Mouse (Mus musculus): ENCODE data around the gene Coq5.

Coq5 gene

DNA sequence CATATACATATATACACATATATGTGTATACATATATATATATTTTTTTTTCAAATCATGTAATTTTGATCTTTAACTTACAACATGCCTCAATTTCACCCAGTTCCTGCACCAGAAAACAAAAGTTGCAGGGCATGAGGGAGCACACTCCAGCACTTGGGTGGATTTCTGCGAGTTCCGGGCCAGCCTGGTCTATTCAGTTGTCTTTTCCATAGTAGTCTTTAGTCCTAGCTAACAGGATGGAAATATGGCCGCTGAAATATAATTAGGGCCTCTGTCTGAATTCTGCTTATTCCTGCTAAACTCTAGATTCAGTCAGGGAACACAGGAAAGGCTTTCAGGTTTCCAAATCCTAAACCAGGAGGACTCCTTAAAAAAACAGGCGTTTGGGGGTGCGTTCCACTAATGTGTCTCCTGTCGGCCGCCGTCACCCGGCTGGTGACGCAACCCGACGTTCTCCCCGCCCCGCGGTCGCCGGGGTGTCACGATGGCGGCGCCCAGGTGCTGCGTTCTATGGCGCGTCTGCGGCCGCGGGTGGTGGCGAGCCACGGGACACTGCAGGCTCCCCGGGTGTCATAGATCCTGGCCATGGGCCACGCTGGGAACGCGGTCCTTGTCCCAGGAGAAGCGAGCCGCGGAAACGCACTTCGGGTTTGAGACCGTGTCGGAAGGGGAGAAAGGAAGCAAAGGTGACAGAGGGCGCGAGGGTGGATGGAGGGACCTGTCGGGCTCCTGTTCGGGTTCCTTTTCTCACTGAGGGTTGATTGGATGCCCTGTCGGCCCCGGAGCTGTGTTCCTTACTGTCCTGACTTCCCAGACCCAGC is at the start of gene Coq5:
TSS of gene Coq5 (plus strand) at position 441 of the 824 bp plus-strand sequence.
- DNase-seq (ENCODE audit: low spot score in 2 of 2), result peak; percentile 87 to 90

GRCm38 (mm10) chr5:115230830-115231551 is 48.5 kb upstream of the Coq5 start:
- DNase-seq (ENCODE audit: low spot score in 2 of 2), result peak; percentile 81 to 88

DNA sequence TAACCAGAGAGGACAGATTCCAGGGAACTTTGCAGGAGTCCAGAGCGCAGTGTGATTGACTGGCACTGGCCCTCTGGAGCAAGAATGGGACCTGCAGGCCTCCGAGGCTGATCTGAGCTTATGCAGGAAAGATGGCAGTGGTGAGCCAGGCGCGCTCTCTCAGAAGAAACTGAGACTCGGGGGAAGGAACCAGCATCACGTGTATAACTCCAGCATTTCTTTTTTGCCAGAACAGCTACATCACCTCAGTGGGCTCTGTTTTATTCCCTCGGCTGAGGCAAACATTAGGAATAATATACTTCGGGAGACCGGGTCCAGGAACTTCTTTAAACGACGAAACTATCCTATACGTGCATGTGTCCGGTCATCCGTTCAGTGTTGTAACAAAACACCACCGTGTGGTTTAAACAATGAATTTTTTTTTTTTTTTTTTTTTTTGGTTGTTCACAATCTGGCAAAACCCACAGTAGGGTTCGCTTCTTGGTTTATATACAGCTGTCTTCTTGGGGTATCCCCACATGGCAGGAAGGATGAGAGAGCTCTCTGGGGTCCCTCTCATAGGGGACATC is 47.8 kb upstream of the Coq5 start:
- DNase-seq (ENCODE audit: low spot score in 2 of 2), result no peak

- DNase-seq (ENCODE audit: low spot score in 2 of 2), result peak in 1 of 2 experiments; percentile 36
Observed at GRCm38 (mm10) chr5:115232516-115232915, 47.0 kb upstream of the Coq5 start.

DNA sequence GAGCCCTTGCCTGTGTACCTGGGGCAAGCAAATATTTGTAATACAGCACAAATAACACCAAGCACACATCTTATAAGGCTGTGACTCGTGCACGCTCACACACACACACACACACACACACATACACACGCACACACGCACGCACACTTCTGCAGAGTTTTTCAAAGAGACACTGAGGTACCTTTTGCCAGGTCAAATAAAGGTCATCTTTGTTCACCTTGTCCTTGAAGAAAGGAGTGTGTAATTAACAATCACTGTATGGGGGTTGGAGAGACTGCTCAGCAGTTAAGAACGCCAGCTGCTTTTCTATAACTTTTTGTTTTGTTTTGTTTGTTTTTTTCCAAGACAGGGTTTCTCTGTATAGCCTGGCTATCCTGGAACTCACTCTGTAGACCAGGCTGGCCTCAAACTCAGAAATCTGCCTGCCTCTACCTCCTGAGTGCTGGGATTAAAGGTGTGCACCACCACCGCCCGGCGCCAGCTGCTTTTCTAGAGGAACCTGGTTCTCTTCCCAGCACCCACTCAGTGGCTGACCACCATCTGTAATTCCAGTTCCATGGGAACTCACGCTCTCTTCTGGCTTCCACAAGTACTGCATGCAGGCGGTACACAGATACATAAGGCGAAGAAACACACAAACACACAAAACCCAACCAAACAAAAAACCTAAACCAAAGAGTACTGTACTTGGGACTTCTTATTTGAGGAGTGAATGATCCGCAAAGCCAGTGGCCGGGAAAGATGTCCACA is 46.3 kb upstream of the Coq5 start:
- no peak for DNase-seq (ENCODE audit: low spot score in 2 of 2)

DNA sequence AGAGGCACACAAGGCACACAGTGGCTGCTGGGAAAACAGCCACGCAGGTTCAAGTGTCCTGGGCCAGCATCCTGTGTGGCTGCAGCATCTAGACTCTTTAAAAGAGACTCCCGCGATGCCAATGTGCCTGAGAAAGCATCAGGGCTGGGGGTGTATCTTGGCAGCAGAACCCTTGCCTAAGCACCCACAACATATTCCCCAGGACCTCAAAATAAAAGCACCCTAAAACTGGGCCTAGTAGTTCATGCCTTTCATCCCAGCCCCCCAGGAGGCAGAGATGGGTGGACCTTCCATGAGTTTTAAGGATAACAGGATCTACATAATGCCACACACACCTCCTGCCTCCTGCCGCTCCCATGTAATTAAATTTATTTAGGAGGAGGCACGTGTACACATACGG is 44.9 kb upstream of the Coq5 start:
- DNase-seq (ENCODE audit: low spot score in 2 of 2), result peak; percentile 48 to 62

DNA sequence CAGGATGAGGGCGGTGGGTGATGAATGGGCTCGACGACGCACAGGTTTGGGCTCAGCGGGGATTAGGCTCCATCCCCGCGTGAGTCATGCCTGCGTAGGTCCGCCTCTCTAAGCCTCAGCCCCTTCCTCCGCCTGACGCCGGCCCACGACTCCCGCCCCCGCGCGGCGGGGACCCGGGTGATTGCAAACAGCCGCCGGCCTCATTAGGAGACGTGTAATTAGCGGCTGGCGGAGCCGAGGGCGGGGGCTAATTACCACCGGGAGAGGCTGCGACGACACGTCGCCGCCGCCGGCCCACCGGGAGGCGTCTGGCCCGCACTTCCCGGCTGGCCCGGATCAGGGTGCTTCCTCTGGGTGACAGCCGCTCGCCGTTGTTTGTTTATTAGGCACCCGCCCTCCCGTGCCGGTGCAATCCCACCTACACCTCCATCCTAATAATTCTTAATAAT is 44.1 kb upstream of the Coq5 start:
- peak; percentile 71 to 77 for DNase-seq (ENCODE audit: low spot score in 2 of 2)

- DNase-seq (ENCODE audit: low spot score in 2 of 2), result peak; percentile 90 to 91
Observed at GRCm38 (mm10) chr5:115235786-115236263, 43.6 kb upstream of the Coq5 start, which contains the start of gene Pop5. Gene Pop5 (plus strand): TSS chr5:115235836.

- peak; percentile 91 to 93 for DNase-seq (ENCODE audit: low spot score in 2 of 2)
Observed at GRCm38 (mm10) chr5:115237803-115238728, 41.4 kb upstream of the Coq5 start.

DNA sequence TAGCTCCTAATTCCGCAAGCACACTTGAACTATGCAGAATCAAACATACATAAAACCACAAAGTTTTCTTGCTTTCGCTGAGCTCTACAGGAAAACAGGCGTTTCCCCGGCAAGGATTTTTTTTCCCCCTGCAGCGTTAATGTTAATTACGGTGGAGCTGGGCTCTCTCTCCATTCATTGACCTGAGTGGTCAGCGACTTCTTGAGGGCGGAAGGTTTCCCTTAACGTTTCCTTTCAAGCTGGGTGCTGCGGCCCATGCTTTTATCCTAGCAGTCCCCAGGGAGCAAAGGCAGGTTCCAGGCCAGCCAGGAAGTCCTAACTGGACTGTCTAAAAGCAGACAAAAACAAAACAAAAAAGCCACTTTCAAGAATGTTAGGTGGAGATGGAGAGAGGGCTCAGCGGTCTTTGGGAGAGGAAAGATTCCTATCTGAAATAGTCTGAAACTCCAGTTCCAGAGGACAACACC is 40.7 kb upstream of the Coq5 start:
- no peak for DNase-seq (ENCODE audit: low spot score in 2 of 2)

- peak in 1 of 2 experiments; percentile 39 for DNase-seq (ENCODE audit: low spot score in 2 of 2)
Observed at GRCm38 (mm10) chr5:115240191-115240590, 39.3 kb upstream of the Coq5 start.

DNA sequence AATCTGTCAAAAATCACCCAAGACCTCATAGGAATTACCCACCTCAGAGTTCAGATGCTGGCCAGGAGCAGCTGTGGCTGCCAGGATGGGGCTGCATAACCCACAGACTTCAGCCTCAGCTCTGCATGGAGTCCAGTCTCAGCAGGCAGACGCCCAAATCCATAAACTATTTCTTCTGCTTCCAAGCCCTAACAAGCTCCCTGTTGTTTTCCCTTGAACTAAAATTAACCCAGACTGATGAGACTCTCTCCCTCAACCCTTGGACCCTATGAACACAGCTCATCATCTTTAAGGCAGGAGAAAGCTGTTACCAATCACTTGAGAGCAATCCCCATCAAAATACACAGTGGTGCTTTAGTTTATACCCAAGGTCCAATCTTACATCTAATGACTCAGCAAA is 24.0 kb upstream of the Coq5 start:
- DNase-seq (ENCODE audit: low spot score in 2 of 2), result no peak

DNA sequence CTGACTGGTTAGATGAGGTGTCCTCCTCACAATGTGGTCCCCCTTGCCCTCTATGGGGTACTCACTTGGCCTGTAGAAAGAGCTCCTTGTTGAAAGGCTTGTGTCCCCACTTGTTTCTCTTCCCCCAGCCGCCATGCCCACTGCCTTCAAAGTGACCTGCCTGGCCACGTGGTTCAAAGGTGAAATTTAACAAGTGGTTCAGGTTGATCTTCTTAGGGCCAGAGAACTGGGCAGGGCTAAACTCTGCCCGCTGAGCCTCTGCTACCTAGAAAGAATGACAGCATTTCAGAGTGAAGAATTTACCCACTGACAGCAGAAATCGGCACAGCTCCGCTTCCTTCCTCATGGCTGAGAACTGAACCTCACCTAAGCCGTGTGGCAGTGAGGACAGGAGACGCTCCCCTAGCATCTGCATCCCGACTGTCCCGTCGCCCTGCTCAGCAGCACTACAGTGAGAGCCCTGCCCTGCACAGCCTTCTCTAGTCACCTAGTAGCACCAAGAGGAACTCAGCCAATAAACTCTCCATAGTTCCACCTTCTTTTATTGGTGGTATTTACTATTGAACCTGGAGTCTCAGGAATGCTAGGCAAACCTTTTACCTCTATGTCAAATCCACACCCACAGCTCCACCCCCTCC is 22.4 kb upstream of the Coq5 start:
- no peak for DNase-seq (ENCODE audit: low spot score in 2 of 2)

DNA sequence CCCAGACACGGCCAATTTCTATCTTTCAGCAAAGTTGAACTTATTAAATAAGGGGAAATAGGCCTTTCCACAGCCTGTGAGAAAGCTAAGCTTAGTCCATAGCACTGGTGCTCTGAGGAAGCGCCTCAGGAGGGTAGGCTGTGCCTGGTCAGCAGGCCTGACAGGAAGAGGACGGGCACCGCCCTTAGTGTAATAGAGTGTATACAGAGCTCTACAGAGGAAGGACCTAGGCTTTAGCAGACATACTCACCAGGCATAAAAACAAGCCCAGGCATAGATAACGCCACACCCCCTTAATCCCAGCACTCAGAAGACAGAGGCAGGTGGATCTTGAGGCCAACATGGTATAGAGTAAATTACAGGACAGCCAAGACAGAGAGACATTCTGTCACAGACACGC is 19.1 kb upstream of the Coq5 start:
- no peak for DNase-seq (ENCODE audit: low spot score in 2 of 2)

- DNase-seq (ENCODE audit: low spot score in 2 of 2), result no peak
Observed at GRCm38 (mm10) chr5:115261141-115261540, 18.3 kb upstream of the Coq5 start.

GRCm38 (mm10) chr5:115261880-115262279 is 17.6 kb upstream of the Coq5 start:
- no peak for DNase-seq (ENCODE audit: low spot score in 2 of 2)

DNA sequence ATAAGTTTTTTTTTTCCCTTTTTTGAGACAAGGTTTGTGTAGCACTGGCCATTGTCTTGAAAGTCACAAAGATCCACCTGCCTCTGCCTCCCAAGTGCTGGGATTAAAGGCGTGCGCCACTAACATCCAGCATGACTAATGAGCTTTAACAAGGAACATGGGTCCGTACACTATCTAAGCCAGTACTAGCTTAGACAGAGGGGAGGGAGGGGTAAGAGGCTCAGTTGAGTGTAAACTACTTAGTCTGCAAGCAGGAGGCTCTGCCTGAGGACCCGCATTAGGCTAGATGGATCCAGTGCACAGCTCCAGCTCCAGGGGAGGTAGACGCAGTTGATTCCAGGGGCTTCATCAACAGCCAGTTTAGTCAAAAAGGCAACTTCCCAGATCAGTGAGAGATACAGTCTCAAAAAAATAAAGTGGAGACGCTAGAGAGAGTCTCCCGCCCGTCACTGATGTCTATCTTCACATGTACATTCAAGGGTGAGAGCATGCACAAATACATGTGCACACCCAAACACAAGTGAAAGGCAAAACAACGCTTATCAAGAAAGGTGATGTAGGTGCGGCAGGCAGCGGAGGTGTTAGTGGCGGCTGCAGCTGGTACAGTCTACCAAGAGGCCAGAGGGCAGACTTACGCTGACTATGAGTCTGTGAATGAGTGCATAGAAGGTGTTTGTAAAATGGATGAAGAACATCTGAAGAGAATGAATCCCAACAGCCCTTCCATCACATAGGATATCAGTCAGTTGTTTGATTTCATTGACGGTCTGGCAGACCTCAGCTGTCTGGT is 16.8 kb upstream of the Coq5 start:
- DNase-seq (ENCODE audit: low spot score in 2 of 2), result no peak

- no peak for DNase-seq (ENCODE audit: low spot score in 2 of 2)
Observed at GRCm38 (mm10) chr5:115266340-115266739, 13.1 kb upstream of the Coq5 start.

All from frontal cortex, postnatal 36 days (tissue).